Mouse (Mus musculus) ES-Bruce4 (cell line): ENCODE measurements at regions not wholly inside any gene's neighbourhood (a gene's known extent, or its start where the extent isn't known, plus 50 kb on each side); places are given as distances from the start of the nearest gene placed in this dataset.

ENCODE experiments used
- CTCF ChIP-seq: IDR thresholded peaks from one replicate; pipeline ENCODE4 v1.8.1; 2011; ENCODE audit warnings: low read depth, low read length
- EP300 ChIP-seq: IDR thresholded peaks from 2 replicates; pipeline ENCODE4 v1.6.1; 2011; ENCODE audit warnings: low read depth, low read length; ENCODE audit not compliant: insufficient read depth
- POLR2A ChIP-seq: IDR thresholded peaks from one replicate; pipeline ENCODE4 v1.8.1; 2011; ENCODE audit warnings: low read length; ENCODE audit not compliant: insufficient read depth

DNA sequence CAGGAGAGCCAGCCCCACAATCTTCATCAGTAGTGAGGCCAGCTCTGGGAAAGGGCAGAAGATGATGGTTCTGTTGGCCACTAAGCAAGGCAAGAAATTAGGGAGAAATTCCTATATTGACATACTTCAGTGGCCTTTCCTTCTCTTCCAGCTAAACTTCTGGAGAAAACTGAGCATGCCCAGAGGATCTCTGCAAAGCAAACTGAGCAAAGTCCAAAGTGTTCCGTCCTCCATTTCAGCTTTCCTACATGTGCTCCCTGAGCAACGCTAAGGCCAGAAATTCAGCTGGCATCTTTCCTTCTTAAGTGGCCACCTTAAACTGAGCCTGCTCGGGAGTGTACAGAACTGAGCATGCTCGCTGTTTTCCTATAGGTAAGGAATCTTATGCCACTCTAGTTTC is 268.9 kb downstream of the Tns1 start:
- TF ChIP-seq CTCF (no peak), POLR2A (no peak), EP300 (no peak)
